Mouse (Mus musculus) splenic B cell, adult 2 months (primary cell): ENCODE data around the gene Ick.
A peak's percentile ranks its signal among the peaks of the same experiment; 100 is the strongest.

ENCODE experiments used
- DNase-seq: peaks from one replicate; pipeline ENCODE4 v3.0.0-alpha.2; 2011; ENCODE audit warnings: low read depth, low spot score
- H3K27me3 ChIP-seq: 2 replicates; pipeline ENCODE4 v1.6.1; 2012; ENCODE audit warnings: mild to moderate bottlenecking, low read length, moderate library complexity, mixed read lengths; ENCODE audit not compliant: control insufficient read depth, poor library complexity, insufficient read depth, severe bottlenecking
- H3K36me3 ChIP-seq: 2 replicates; pipeline ENCODE4 v1.6.1; 2012; ENCODE audit warnings: mild to moderate bottlenecking, low read length, moderate library complexity, mixed read lengths; ENCODE audit not compliant: control insufficient read depth, poor library complexity, insufficient read depth, severe bottlenecking

Gene Ick

DNA sequence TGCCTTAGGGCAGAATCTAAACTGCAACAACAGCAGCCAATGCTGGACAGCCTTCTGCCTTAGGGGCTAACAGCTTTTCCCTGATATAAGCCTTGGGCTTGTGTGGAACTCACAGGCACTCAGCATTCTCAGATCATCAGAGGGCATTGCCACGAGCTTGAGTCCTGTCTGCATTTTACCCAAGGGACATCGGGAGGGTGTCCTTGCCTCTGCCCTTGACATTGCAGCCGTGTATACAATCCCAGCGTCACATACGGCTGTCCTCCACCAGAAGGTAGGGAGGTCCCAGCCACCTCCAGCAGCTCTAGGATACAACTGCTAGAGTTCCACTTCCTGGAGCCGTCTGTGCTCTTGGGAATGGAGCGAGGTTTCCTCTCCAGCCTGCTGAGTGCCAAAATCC is 20.0 kb upstream of the Ick start:
- H3K36me3 ChIP-seq: peaks cover 2% of the 10 kb centered on the region
- no peaks in the 10 kb centered on the region for H3K27me3 ChIP-seq
- no peak for DNase-seq

DNA sequence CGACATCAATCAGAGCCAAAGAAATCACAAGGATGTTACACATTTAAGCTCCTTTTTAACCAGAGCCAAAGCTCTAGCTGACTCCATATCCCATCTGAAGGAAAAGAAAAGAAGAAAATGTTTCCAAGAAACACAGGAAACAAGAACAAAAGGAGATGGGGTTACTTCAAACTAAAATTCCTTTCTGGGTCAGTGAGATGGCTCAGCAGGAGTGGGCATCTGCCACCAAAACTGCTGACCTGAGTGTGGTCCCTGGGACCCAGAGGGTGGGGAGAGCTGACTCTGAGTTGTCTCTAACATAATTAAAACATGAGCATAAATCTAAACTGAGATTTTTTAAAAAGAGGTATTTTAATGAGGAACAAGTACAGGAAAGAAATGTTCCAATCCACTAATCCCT is 19.1 kb upstream of the Ick start:
- no peaks in the 10 kb centered on the region for H3K27me3 ChIP-seq
- H3K36me3 ChIP-seq: peaks cover 5% of the 10 kb centered on the region; the same call in 1 of the 2 replicates
- no peak for DNase-seq

DNA sequence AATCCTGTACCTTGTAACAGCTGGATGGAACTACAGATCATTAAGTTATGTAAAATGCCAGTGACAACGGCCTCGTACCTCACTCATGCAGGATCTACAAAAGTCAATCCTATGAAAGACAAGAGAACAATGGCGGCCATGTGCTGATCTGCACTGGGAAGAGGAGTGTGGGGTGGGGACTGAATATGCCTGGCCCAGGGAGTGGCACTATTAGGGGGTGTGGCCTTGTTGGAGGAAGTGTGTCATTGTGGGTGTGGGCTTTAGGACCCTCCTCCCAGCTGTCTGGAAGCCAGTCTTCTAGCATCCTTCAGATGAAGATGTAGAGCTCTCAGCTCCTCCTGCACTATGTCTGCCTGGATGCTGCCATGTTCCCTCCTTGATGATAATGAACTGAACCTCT is 18.4 kb upstream of the Ick start:
- H3K27me3 ChIP-seq: no peaks in the 10 kb centered on the region
- no peak for DNase-seq
- peaks cover 3% of the 10 kb centered on the region; the same call in 1 of the 2 replicates for H3K36me3 ChIP-seq

DNA sequence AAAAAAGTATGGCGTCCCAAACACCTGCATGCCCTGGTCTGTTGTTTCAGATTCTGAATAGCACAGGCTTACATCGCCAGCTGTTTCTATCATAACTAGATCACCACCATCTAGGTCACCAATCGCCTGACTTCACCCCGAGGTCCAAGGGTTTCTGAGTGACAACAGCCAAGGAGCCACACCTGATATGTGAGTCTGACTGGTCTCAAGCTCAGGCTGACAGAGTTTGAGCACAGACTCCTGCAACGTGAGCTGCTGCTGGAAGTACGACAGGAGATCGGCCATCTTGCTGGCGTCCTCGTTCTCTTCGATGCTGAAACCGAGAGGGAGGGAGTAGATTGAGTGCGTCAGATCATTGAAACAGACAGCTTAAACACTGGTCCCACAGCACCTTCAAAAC is 13.3 kb upstream of the Ick start:
- H3K36me3 ChIP-seq: peaks cover 7% of the 10 kb centered on the region
- DNase-seq: no peak
- H3K27me3 ChIP-seq: no peaks in the 10 kb centered on the region

DNA sequence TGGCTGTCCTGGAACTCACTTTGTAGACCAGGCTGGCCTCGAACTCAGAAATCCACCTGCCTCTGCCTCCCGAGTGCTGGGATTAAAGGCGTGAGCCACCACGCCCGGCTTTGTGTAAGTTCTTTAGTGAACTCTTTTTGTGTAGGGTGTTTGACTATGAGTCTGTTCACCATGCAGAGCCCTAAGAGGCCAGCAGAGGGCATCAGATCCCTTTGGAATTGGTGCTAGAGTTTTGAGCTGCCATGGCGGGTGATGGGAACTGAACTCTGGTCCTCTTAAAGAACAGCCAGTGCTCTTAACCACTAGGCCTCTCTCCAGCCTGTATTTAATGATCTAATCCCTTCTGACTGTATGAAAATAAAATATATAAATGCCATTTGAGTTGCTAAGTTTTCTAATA is 12.6 kb upstream of the Ick start:
- Histone ChIP-seq H3K36me3 (peaks cover 8% of the 10 kb centered on the region), H3K27me3 (no peaks in the 10 kb centered on the region)
- peak; percentile 48 for DNase-seq

DNA sequence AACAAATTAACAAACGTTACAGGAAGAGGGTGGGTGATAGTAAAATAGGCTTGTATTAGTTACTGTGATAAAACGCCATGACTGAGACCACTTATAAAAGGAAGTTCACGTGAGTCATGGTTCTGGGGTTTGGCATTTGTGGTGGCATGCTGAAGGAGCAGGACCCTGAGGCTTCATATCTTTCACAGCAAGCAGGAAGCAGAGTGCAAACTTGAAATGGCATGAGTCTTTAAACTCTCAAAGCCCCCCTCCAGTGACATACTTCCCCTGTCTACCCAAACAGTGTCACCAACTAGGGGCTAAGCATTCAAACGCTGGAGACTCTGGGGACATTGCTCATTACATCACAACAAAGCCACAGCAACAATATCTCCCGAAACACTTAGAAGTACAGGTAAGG is 8.0 kb upstream of the Ick start:
- peak; percentile 67 for DNase-seq
- peaks cover 6% of the 10 kb centered on the region for H3K36me3 ChIP-seq

DNA sequence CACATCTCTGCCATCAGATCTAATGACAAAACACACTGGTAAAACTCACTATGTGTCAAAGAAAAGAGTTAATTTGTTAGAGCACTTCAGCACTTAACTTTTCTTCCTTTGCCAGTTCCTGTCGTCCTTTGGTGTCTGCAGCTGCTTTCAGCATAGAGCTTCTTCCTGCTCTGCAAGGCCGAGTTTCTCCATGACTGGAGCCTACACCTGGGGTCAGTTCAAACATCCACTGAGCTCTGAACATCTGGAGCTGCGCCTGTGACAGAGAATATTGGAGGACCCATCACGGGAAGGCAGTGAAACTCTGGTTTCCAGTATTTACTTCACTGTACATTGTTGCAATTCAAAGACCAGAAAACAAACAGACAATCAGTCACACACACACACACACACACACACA is 7.6 kb upstream of the Ick start:
- Histone ChIP-seq H3K36me3 (peaks cover 6% of the 10 kb centered on the region), H3K27me3 (no peaks in the 10 kb centered on the region)
- no peak for DNase-seq

More for the DNA sequence above, 8.0 kb upstream of the Ick start:
- H3K27me3 ChIP-seq: no peaks in the 10 kb centered on the region

DNA sequence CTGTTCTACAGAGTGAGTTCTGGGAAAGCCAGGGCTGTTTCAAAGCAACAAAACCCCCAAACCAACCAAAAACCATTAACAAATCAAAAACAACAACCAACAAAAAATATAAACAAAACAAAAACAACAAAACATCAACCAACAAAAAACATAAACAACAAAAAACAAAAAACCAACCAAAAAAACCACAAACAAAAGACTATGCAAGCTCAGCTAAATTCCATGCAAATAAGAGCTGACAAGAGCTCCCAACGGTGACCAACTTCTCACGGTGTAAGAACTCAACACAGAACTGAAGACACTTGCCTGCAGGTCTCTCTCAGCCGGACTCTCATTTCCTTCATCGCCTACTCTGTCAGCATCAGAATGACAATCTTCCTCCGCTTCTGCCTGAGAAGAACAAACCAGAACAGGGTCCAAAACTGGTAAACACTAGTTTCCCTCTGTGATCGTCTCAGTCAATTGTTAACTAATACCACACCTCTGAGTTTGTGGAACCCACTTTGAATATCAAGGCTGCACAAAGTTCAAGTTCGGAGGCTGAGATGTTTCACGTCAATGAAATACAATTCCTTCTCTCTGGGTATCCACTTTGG is 4.9 kb upstream of the Ick start:
- peak; percentile 22 for DNase-seq
- H3K27me3 ChIP-seq: no peaks in the 10 kb centered on the region
- 0 out of 2 replicates have a peak, but pooled peaks cover 3% of the 10 kb centered on the region for H3K36me3 ChIP-seq

DNA sequence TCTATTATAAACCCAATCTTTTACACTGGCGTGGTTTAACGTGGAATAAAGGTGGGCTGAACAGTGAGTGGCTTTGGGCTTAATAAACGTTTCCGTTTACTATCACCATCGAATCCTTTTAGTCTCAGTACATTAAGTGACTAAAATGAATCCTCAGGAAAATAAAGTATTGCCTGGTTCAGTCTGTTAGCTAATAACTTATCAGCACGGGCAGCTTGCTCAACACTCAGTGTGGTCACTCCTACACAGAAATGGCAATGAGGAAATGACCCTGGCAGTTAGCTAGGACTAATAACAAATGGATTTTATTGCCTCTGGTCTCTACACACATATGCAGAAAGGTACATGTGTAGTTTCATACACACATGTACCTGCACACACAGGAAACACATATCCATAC is 4.0 kb upstream of the Ick start:
- Histone ChIP-seq H3K27me3 (no peaks in the 10 kb centered on the region), H3K36me3 (0 out of 2 replicates have a peak, but pooled peaks cover 3% of the 10 kb centered on the region)
- no peak for DNase-seq

DNA sequence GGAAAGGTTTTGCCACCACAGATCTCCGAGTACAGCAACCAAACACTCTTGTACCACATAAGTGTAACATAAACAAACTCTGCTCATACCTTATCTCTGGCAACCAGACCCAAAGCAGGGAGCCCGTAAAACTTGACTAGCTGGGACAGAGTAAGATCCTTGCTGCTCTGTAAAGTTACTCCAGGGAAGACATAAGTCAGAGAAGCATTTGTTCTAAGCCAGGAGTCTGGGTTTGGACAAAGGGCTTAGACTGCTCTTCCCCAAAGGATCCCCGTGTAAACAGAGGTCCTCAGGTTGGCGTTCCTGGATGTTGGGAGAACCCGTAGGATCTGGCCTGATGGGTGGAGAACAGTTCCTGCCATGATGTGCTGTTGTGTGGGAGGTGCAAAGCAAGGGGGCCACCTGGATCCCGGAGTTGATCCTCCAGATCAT is 3.5 kb upstream of the Ick start:
- 0 out of 2 replicates have a peak, but pooled peaks cover 3% of the 10 kb centered on the region for H3K36me3 ChIP-seq
- no peak for DNase-seq

DNA sequence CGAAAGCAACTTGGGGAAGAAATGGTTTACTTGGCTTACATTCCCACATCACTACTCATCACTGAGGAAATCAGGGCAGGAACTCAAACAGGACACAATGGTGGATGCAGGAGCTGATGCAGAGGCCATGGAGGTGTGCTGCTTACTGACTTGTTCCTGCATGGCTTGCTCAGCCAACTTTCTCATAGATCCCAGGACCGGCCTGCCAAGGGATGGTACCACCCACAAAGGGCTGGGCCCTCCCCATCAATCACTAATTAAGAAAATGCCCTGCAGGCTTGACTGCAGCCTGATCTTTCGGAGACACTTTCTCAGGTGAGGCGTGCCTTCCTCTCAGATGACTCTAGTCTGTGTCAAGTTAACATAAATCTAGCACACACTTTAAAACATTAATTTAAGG is 2.2 kb upstream of the Ick start:
- no peaks in the 10 kb centered on the region for H3K27me3 ChIP-seq
- 0 out of 2 replicates have a peak, but pooled peaks cover 2% of the 10 kb centered on the region for H3K36me3 ChIP-seq
- DNase-seq: no peak

More for the DNA sequence above, 3.5 kb upstream of the Ick start:
- no peaks in the 10 kb centered on the region for H3K27me3 ChIP-seq

DNA sequence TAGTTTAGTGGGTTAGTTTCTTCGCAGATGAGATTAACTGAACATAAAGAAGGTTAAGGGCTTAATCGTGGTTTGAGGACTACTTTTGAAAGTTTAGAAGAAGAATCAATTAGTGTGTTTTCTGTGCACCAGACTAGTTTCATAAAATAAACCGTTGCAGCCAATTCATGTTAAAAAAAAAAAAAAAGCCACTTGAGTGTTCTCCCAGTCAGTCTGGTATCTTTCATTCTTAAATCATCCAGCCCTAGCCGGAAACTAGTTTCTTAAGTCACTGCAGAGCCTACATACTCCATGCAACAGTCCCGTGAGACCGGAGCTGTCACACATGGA is 1.4 kb upstream of the Ick start:
- DNase-seq: no peak
- Histone ChIP-seq H3K36me3 (0 out of 2 replicates have a peak, but pooled peaks cover 2% of the 10 kb centered on the region), H3K27me3 (no peaks in the 10 kb centered on the region)

DNA sequence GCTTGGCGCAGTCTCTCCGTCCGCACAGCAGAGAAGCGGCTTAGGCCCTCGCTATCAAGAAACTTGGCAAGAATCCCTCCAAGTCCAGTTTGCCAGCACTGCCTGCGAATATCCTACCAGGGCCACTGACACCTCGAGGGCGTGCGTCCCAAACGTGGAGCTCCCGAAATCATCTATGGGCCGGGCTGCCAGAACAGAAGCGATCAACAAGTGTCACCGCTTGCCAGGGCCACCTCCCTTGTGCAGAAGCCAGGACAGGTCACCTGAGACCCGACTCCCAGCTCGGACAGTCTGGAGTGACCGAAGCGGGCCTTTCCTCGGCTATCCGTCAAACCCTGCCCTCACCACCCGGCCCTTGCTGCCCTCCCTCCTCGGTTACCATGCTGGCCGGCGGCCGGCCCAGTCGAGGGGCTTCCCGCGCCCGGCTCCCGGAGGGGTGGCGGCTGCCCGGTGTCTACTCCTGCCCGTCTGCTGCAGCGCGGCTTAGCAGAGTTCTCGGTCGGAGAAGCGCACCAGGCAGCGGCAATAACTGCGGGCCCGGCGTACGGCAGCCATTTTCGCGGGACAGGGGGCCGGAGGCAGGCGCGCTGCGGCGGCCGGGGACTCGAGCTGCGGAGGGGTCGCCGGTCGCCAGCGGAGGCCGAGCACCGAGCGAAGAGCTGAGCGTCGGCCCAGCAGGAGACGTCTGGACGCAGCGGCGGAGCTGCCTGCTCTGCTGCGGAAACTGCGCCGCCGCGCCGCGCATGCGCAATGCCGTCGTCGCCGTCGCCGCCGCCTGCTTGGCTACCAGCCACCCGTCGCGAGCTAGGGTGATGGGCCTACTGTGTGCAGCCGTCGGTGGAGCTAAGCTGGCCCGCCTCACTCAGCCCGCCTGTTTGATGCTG is 838 bp upstream of the Ick start:
- no peaks in the 10 kb centered on the region for H3K27me3 ChIP-seq
- H3K36me3 ChIP-seq: 0 out of 2 replicates have a peak, but pooled peaks cover 2% of the 10 kb centered on the region
- DNase-seq: peak; percentile 93

DNA sequence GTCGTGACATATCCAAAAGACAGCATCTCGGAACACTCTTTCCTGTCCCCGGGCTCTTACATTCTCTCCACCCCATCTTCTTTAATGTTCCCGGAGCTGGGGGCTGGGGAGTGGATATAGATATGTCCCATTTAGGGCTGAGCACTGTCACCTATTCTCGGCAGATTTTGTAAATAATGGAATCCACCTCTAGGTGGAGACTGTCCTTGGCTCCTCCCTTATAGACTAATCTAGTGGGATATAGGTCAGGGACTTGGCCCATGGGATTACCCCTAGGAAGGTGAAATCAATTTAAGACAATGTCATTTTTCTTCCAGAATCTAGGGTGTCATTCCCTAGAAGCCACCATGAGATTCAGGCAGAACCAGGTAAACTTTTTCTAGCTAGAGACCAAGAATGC is 664 bp downstream of the Ick start:
- H3K27me3 ChIP-seq: no peaks in the 10 kb centered on the region
- peak; percentile 53 for DNase-seq
- 0 out of 2 replicates have a peak, but pooled peaks cover 2% of the 10 kb centered on the region for H3K36me3 ChIP-seq

DNA sequence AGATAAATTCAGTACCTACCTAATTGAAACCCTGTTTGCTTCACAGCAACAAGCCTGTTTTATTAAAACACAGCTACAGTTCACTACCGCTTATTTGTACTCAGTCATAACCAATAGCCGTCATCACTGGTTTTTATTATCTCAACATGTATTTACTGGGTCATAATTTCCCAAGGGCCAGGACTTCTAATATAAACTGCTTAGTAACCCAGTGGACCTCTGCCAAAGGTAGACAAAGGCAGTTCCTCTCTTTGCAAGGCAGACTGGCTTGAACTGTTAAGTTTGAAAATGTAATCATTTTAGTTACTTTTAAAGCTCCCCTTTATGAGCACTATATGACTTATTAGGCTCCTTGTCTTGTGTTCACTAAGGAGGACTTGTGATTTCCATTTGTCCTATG is 2.5 kb downstream of the Ick start:
- Histone ChIP-seq H3K36me3 (no peaks in the 10 kb centered on the region), H3K27me3 (no peaks in the 10 kb centered on the region)
- DNase-seq: no peak
